Mouse (Mus musculus): ENCODE measurements around the gene Zpbp2.

DNA sequence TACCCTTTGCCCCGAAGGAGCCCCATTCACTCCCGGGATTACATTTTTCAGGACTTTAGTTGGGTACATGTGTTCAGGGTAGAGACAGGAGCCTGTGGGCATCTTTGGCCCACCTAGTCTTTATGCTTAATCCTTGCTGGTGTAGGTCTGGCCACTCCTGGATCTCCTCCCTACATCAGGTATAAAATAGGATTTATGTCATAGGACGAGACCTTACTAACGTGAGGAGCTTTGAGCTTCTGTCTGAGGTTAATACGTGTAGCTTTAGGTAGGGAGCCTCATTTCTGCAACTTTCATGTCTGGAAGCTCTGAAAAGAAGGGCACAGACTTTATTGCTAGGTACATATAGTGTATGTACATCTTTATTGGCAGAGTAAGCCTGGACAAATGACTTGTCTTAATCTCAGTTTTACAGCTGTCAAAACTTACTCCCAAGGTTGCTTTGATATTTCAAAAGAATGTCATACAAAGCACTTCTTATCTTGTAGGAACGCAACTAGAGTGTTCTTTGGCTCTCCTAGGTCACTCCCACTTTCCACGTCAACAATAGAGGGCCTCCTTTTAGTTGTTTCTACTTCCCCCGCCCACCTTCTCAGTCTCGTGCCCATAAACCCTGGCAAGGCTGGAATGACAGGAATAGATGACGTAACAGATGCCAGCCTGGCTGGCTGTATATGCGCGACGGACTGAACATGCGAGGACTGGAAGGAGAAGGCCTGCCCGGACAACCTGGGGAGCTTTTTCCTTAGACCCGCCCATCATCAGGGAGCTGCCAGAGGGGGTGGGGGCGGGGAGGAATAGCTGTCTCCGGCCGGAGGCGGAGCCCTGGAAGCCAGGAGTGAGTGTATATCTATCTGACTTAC, 37.0 kb downstream of the Zpbp2 start:
- no peak for TF ChIP-seq CTCF (IDR thresholded peaks at IDR 0.05; ENCODE audit: low read depth, low read length)
- no peak for TF ChIP-seq POLR2AphosphoS5 (IDR thresholded peaks at IDR 0.05; ENCODE audit: insufficient replicate concordance, low read depth, low read length)

Data from G1E (cell line).